Mouse (Mus musculus) megakaryocyte, embryonic 14.5 days (primary cell): ENCODE results near the gene Zfp518a. TPM values are rescaled to one million over a fixed set of nuclear protein-coding genes. Genes with fewer than 3 reads are reported as not detected.
A peak's percentile ranks its signal among the peaks of the same experiment; 100 is the strongest.

Experiments used
- H3K27me3 ChIP-seq: replicated peaks from 2 replicates; pipeline ENCODE3; 2012; ENCODE audit warnings: inconsistent platforms
- H3K36me3 ChIP-seq: replicated peaks from 2 replicates; pipeline ENCODE3; 2012; ENCODE audit warnings: low read length, inconsistent platforms, mixed read lengths
- H3K4me1 ChIP-seq: 2 replicates; pipeline ENCODE4 v1.6.1; 2012; ENCODE audit warnings: inconsistent platforms
- H3K4me3 ChIP-seq: replicated peaks from 2 replicates; pipeline ENCODE3; 2012; ENCODE audit warnings: moderate library complexity, mild to moderate bottlenecking, inconsistent platforms
- H3K9me3 ChIP-seq: 2 replicates; pipeline ENCODE4 v1.6.1; 2012; ENCODE audit warnings: inconsistent platforms
- FLI1 ChIP-seq: IDR thresholded peaks from 2 replicates; pipeline ENCODE4 v1.6.1; 2012; ENCODE audit warnings: low read length, inconsistent platforms, mixed read lengths
- GATA1 ChIP-seq: IDR thresholded peaks from 3 replicates; pipeline ENCODE4 v1.6.1; 2012; ENCODE audit warnings: mixed read lengths, low read length, inconsistent platforms, borderline replicate concordance
- polyA plus RNA-seq: library from polyadenylated mRNA; stranded (reverse); fragments of >175 nt; gene quantifications from 2 replicates; pipeline ENCODE4 v1.2.3, GENCODE M21; 2012; ENCODE audit warnings: low replicate concordance; ENCODE audit not compliant: insufficient read depth

The Zfp518a gene
- polyA plus RNA-seq, 1 experiment = 0.18 TPM

DNA sequence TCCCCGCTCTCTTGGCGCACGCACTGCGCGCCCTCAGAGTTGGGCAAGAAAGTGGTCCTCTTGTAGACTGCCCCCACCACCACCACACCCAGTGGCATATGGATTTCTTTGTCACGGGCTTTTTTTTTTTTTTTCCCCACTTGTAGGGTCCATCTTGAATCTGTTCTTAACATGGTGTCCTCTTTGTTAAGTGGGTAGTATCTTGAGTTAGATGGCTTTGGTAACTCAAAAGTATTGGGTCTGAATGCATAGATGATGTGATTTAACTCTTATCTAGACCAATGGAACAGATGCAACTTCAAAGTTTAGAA is 843 bp downstream of the Zfp518a start:
- Histone ChIP-seq H3K4me3 (peak overlapping the region; percentile 98), H3K36me3 (peaks cover 21% of the 10 kb centered on the region), H3K9me3 (peaks cover 7% of the 10 kb centered on the region), H3K4me1 (peaks cover 6% of the 10 kb centered on the region), H3K27me3 (no peaks in the 10 kb centered on the region)
- TF ChIP-seq GATA1 (no peak), FLI1 (no peak)

DNA sequence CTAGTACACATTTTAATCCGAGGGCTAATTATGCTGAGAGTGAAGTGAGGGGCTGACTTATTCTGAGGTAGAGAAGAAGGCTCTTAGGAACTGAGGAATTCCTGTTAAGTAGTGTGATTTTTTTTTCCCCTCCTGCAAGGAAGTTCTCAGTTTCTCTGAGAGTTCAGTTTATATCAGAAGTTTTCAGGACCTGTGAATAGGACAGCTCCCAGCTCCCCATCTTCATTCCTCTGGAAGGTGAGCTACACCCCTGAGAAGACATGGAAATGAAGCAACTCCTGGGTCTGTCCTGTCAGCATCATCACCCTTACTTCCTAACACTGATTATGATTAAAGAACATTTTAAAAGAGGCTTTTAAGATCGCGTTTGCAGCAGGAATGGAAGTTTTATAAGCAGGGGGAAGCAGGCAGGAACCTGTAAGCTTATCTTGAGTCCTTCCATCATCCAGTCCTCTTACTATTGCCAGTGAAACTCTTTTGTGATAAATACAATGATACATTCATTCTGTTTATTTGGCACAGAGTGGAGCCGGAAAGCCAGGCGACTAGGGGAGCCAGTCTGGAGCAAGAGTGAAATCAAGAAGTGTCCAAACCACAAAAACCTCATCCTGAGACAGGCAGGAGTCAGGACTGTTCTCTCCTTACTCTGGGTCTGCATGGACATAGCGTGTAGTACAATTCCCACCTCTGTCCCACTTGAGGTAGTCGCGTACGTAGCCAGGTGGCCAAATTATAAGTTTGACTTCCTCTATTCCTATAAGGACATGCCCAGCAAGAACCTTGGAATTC is 37.3 kb downstream of the Zfp518a start:
- TF ChIP-seq GATA1 = no peak
- no peak for TF ChIP-seq FLI1
- peaks cover 11% of the 10 kb centered on the region for H3K27me3 ChIP-seq
- H3K4me1 ChIP-seq = peaks cover 9% of the 10 kb centered on the region
- no peaks in the 10 kb centered on the region for H3K36me3 ChIP-seq
- H3K4me3 ChIP-seq = no peak overlapping the region
- no peaks in the 10 kb centered on the region for H3K9me3 ChIP-seq

DNA sequence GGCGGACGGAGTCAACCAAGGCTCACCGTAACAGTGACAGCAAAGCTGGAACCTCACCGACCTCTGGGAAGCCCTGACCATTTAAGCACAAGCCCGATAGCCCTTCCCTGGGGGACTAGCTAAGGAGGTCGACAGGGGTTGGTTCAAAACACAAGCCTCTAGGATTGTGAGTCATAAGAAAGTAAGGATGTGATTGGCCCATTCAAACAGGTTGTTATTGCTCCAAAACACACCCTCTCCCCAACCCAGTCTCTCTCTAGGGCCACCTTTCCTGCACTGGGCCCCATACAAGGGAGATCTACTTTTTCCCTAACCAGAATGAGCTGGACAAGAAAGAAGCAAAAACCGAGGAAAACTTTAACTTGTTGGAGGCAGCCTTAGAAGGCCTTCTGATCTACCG is 40.9 kb downstream of the Zfp518a start:
- Histone ChIP-seq H3K27me3 (peaks cover 15% of the 10 kb centered on the region), H3K4me1 (peaks cover 11% of the 10 kb centered on the region), H3K36me3 (no peaks in the 10 kb centered on the region), H3K9me3 (no peaks in the 10 kb centered on the region; the same call in 1 of the 2 replicates), H3K4me3 (no peak overlapping the region)
- TF ChIP-seq FLI1 = no peak
- no peak for TF ChIP-seq GATA1

DNA sequence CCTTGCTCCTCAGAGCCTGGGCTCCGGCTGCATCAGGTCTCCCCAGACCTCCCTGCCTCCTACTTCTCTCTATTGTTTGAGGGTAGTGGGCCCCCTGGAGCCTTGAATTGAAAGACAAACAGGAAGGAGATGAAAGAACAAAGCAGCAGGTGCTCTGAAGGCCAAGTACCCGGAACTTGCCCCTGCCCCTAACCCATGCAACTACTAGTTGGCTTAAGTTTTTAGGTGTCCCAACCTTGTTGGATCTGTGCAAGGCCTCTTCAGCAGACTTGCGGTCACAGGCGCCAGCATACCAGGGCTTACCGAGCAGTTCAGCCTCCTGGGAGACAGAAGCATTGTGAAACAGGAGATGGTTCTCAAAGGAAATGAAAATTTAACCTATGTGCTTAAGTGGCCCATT is 41.5 kb downstream of the Zfp518a start:
- peak overlapping the region; percentile 28 for H3K4me3 ChIP-seq
- TF ChIP-seq FLI1 = no peak
- no peak for TF ChIP-seq GATA1
- no peaks in the 10 kb centered on the region for H3K36me3 ChIP-seq
- peaks cover 16% of the 10 kb centered on the region for H3K27me3 ChIP-seq
- H3K9me3 ChIP-seq = no peaks in the 10 kb centered on the region; the same call in 1 of the 2 replicates
- H3K4me1 ChIP-seq = peaks cover 11% of the 10 kb centered on the region

DNA sequence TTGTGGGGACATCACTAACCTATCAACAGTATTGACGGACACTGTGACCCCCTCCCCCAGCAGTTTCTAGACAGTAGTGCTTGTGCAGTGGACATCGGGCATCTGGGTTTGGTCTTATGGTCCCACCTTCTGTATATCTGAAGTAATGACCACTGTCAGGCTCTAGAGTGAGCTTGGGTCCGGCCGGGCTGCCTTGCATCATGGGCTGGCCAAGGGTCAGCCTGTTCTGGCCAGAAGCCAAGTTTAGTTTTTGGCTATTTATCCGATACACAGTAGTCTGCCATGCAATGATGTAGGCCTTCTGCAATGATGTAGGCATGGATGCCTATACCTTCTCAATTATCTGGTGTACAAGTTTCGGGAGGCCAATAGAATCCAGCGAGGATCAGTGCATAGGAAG is 49.0 kb downstream of the Zfp518a start:
- H3K36me3 ChIP-seq = no peaks in the 10 kb centered on the region
- peaks cover 10% of the 10 kb centered on the region; the same call in 1 of the 2 replicates for H3K9me3 ChIP-seq
- no peaks in the 10 kb centered on the region for H3K4me1 ChIP-seq
- H3K27me3 ChIP-seq = peaks cover 46% of the 10 kb centered on the region
- no peak for TF ChIP-seq FLI1
- H3K4me3 ChIP-seq = no peak overlapping the region

DNA sequence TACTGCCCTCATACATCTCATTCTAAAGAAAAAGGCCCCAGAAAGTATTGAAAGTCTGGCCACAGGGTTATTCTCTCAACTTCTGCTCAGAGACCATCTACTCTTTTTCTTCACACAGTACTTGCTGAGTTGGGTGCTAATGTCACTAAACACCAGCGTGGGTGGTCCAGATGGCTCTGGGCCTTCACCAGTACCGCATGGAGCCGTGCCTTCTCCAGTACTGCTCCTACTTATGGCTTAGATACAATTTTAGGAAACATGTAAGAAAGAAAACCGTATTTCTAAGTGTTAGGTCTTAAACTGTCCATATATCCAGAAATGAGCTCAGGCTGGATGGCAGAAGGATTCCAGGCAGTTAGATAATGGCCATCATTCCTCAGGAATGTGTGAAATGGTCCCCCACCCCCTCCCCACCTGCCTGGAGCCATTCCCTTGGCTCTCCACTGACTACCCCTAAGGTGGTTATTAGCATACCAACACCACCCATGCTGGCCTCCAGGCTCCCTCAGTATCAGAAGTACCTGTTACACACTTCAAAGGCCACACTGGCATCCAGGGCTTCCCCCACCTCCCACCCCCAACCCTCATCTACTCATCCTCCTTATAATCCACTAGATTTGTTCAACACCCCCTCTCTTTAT is 52.6 kb downstream of the Zfp518a start:
- Histone ChIP-seq H3K36me3 (no peaks in the 10 kb centered on the region), H3K27me3 (peaks cover 39% of the 10 kb centered on the region), H3K4me1 (no peaks in the 10 kb centered on the region), H3K4me3 (no peak overlapping the region), H3K9me3 (peaks cover 13% of the 10 kb centered on the region)
- TF ChIP-seq GATA1 = no peak
- no peak for TF ChIP-seq FLI1

DNA sequence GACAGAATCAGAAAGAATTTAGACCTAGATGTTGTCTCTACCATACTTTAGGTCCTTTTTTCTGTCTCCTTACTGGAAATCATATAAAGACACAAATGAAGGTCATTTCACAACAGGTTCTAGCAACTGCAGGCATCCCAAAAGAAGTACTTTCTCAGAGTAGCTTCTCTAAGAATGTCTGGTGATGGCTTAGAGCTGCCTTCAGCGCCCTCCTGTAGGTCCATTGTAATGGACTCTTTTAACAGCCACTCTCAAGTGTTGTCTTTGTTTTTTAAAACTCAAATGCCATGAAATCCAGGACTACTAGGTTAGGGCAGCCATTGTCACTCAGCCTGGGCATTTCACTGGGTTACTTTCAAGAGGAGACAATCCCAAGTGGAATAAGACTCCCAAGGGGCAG is 64.5 kb downstream of the Zfp518a start:
- Histone ChIP-seq H3K27me3 (peaks cover 42% of the 10 kb centered on the region), H3K36me3 (no peaks in the 10 kb centered on the region), H3K4me1 (peaks cover 9% of the 10 kb centered on the region; the same call in 1 of the 2 replicates), H3K4me3 (no peak overlapping the region), H3K9me3 (no peaks in the 10 kb centered on the region)
- TF ChIP-seq GATA1 = no peak
- TF ChIP-seq FLI1 = no peak

DNA sequence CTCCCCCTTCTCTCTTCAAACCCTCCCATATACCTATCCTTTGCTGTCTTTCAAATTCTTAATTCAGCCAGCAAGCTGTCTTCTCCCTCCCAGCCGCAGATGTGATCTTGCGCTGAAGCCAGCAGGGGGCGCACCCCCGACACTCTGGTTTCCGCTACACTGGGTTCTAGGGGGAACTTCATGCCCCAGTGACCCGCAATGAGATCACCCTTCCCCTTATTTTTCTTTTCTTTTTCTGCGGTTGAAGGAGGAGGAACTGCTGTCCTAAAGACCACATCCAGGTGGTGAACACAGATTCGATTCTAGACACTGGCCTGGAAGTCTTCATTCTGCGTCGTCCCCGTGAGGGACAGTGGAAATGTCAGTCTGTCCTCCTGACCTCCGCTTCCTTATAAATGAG is 68.5 kb downstream of the Zfp518a start:
- H3K27me3 ChIP-seq = peaks cover 62% of the 10 kb centered on the region
- H3K4me1 ChIP-seq = peaks cover 9% of the 10 kb centered on the region; the same call in 1 of the 2 replicates
- H3K9me3 ChIP-seq = no peaks in the 10 kb centered on the region
- TF ChIP-seq FLI1 = no peak
- TF ChIP-seq GATA1 = no peak
- peak overlapping the region; percentile 5 for H3K4me3 ChIP-seq
- no peaks in the 10 kb centered on the region for H3K36me3 ChIP-seq

DNA sequence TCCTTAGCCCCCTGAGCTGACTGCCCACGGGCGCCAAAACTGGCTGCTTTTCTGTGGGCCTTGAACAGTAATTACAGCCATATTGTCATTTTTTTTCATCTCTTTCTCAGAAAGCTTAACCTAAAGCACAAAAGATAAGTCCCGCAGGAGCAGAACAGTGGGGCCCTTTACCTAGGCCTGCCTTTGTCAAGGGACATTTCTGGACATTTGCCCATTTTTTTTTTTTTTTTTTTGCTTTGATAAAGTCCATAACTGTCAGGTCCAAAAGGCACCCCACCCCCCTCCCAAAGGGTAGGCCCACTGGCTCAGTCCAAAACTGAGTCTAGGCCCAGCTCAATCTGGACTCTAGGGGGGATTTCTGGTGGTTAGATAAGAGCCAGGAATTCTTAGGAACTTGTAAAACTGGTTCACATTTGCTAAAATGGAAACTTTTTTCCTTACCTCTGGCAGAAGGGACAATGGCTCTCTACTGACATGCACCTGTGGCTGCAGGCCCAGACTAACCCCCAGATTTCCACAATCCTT is 69.9 kb downstream of the Zfp518a start:
- no peaks in the 10 kb centered on the region for H3K36me3 ChIP-seq
- peaks cover 9% of the 10 kb centered on the region; the same call in 1 of the 2 replicates for H3K4me1 ChIP-seq
- peaks cover 52% of the 10 kb centered on the region for H3K27me3 ChIP-seq
- TF ChIP-seq FLI1 (no peak), GATA1 (no peak)
- no peak overlapping the region for H3K4me3 ChIP-seq
- H3K9me3 ChIP-seq = no peaks in the 10 kb centered on the region

DNA sequence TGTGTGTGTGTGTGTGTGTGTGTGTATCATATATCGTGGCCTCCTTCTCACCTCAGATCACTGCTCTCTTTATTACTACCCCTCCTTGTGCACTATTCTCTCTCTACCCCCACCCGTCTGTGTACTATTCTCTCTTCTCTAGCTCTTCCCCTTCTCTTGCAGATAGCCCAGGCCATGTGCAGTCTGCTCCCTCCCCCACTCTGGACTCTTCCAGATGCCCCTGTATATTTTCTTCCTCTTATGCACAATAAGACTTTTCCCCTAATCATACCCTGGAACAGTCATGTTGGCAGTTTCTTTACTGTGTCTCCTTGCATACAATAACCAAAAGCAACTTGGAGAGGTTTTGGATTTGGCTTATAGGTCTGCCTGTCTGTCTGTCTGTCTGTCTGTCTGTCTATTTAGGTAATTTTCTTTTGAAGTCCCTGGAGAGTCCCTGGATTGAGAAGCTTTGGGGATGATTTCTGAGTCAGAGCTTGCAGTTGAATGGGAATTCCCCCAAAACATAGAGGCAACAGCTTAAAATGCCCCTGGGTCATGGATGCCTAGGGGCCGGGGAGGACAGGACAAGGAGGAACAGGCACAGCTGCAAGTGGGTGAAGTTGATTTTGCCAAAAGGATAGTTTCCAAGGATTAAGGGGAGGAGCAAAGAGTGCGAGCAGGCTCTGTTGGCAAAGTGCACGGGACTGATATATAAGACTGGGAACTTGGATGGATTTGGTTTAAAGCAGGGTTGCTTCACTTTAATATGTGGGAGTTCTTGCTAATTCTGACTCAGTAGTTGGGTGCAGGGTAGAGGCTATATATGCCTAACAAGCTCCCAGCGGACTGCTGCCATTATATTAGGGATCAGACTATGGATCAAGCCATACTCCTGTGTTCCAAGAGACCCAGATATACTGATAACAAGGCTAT is 70.7 kb downstream of the Zfp518a start:
- TF ChIP-seq FLI1 = no peak
- no peak for TF ChIP-seq GATA1

More for the DNA sequence above, 70.7 kb downstream of the Zfp518a start:
- Histone ChIP-seq H3K4me3 (no peak overlapping the region), H3K27me3 (peaks cover 51% of the 10 kb centered on the region), H3K36me3 (no peaks in the 10 kb centered on the region), H3K9me3 (no peaks in the 10 kb centered on the region), H3K4me1 (peaks cover 9% of the 10 kb centered on the region; the same call in 1 of the 2 replicates)

Other genes starting within 250 kb of the Zfp518a start
- 0.18 TPM in 1 of 2 replicates, not detected in the other for gene Cc2d2b, start 146.0 kb upstream of the Zfp518a start, polyA plus RNA-seq
- 2.7 and 3.6 TPM in 2 replicates for gene Ccnj, start 63.4 kb upstream of the Zfp518a start, polyA plus RNA-seq
- gene Blnk, start 99.8 kb downstream of the Zfp518a start, polyA plus RNA-seq = 0.43 TPM in 1 of 2 replicates, not detected in the other
- gene Dntt, start 134.6 kb downstream of the Zfp518a start, polyA plus RNA-seq = not detected in 2 replicates
- not detected in 2 replicates for gene Opalin, start 182.4 kb downstream of the Zfp518a start, polyA plus RNA-seq